Mouse (Mus musculus) R1 (cell line): ENCODE measurements around the gene Lamp2.
"Not testable (repeated sequence)": the region's sequence is repeated elsewhere in the genome, so short reads cannot be mapped to it uniquely, and the experiment has no call there.

Experiments
- DNase-seq: peaks from one replicate; pipeline ENCODE4 v3.0.0-alpha.2; 2018; ENCODE audit warnings: low read depth, low spot score

Lamp2 gene

DNA sequence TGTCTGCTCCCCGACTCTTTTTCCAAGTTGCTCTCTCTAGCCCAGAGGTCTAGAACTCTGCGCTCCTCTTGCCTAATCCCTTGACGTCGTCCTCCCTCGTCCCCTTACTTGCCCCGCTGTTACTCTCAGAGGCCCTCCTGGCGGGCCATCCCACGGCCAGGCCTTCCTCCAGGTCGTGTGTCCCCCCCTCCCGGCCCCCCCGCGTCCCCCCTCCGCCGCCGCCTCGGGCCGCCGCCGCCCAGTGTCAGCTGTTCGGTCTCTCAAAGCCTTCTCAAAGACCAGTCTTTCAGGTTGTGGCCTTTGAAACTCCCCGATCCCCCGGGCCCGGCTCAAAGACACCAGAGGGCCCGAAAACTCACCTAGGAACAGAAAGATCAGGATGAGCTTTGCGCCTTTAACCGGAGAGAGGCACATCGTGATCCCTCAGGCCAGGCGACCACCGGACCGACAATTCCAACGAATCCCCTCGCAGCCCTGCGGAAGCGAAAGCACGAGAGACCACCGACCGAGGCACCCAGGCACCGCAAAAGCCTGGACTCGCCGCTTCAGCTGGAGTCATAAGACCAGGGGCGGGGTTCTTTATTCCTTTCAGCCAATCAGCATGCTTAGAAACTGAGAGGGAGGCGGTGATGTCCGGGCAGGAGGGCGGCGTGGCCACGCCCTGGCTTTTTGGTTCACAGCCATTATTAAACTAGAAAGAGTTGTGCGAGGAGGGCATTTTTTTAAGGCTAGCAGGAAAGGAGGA lies at the start of gene Lamp2:
Gene Lamp2 (minus strand): TSS at position 565 of the 745 bp plus-strand sequence.
- peak; percentile 87 for DNase-seq

DNA sequence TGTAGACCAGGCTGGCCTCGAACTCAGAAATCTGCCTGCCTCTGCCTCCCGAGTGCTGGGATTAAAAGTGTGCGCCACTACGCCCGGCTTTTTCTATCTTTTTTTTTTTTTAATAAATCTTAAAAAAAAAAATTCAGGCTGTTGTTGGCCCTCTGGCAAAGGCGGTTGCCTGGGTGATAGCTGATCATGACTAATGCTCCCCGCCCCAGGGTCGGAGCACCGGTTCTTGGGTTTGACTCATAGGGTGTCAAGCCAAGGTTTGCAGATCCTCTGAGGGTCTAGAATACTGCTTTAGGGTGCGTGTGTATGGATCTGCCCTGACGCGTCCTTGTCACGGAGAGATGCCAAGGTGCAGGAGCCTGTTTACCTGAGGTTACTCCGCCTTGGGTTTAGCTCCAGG lies 48.6 kb upstream of the Lamp2 start:
- peak; percentile 23 for DNase-seq

DNA sequence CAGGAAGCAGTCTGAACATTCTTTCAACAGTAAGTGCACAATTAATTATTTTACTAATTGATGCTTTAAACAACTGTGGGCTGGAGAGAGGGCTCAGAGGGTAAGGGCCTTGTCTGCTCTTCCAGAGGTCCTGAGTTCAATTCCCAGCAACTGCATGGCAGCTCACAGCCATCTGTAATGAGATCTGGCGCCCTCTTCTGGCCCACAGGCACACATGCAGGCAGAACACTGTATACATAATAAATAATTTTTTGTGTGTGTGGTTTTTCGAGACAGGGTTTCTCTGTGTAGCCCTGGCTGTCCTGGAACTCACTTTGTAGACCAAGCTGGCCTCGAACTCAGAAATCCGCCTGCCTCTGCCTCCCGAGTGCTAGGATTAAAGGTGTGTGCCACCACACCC lies 45.9 kb upstream of the Lamp2 start:
- DNase-seq = not testable (repeated sequence)

DNA sequence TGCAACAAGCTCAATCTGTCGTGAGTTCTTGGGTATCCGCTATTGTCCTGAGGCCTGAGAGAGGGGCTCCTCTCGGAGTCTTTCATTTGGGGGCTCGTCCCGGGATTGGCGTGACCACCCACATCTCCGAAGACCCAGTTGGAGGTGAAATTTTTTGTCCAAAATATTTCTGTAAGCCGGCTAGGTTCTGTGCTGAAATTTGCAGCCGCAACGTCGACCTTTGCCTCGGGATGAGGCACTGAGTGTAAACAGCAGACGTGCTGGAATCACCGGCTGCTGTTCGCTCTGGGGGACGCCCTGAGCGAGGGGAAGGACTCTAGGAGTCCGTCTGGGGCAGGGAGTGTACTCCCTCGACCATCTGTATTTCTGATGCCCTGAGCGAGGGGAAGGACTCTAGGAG lies 29.2 kb upstream of the Lamp2 start:
- not testable (repeated sequence) for DNase-seq

DNA sequence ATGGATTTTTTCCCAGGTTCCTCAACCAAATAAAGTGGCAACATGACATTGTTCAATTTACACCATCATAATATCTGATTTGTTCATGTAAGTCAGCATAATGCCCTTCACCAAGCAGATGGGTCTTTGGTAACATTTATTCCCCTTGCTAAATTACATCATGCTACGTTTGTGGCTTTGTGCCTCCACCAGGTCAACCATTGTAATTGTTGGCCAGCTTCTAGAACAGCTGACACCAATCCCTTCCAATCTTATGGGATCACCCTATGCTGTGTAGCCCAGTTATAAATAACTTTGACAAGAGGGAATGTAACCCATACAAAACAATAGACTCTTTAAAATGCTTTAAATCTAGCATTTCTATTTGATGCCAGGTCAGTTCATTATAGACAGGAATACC lies 22.3 kb upstream of the Lamp2 start:
- no peak for DNase-seq

DNA sequence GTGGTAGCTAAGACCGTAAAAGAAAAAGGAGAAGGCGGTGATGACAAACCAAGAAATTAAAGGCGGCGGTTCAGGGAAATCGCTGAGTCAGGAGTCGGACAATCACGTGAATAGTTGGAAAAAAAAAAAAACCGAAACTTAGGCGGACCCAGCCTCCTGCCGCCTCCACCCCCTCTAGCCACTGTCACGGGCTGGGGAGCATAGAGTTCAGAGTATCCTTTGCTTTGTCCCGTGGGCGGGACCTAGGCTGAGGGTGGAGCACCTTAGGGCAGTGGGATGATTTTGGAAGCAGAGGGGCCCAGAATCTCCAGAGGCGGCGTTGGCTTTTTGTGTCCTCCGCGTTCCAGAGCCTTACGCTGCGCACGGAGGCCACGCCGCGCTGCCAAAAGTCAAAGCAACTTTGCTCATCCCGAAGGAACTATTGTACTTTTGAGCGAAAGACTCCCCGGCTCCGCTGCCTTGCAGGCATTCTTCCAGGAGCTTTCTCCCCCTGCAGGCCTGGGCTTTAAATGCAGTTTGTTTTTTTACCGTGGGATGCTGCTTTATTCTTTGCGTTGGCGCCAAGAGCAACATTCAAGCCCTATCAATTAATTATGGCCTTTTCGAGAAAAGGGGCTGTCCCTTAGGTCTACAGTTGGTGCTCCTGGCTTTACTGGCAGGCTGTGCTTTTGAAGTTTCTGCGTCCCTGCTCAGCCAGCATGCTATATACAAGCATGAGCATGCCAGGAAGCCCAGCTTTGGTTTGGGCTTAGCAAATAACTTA lies 17.5 kb upstream of the Lamp2 start:
- DNase-seq = peak; percentile 93

DNA sequence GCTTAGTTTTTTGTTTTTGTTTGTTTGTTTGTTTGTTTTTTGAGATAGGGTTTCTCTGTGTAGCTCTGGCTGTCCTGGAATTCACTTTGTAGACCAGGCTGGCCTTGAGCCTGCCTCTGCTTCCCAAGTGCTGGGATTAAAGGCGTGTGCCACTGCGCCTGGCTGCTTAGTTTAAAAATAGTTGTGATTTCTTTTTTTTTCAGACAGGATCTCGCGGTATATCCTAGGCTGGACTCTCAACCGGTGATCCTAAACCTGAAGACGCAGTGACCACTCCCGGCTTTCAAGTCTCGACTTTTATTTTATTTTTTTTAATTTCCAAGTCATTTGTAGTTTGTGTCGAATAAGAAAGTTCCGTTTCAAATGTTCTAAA lies 16.9 kb upstream of the Lamp2 start:
- DNase-seq = no peak

DNA sequence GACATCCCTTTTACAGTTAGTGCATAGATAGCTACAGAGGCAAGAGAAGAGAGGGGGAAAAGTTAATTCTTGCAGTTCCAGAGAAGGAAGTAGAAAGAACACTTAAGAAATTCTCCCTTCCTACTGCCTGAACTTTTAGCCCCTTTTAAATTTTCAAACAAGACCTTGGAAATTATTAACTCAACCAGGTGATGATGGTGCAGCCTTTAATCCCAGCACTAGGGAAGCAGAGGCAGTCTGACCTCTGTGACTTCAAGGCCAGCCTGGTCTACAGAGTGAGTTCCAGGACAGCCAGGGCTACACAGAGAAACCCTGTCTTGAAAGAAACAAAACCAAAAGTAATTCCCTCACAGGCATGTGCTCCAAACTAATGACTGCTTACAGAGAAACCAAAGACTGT lies 10.0 kb upstream of the Lamp2 start:
- DNase-seq = no peak

DNA sequence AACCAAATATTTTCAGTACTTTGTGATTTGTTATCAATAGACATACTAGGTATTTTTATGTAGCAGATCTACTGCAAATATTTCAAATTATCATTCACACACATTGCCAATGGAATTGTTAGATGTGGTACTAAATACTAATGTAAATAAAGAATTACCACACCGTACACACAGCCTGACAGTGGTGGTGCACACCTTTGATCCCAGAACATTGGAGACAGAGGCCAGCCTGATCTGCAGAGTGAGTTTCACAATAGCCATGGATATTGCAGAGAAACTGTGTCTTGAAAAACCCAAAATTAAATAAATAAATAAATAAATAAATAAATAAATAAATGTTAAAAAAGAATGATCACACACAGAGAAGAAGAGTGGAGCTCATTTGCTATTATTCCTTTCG lies 6.9 kb upstream of the Lamp2 start:
- DNase-seq = no peak

DNA sequence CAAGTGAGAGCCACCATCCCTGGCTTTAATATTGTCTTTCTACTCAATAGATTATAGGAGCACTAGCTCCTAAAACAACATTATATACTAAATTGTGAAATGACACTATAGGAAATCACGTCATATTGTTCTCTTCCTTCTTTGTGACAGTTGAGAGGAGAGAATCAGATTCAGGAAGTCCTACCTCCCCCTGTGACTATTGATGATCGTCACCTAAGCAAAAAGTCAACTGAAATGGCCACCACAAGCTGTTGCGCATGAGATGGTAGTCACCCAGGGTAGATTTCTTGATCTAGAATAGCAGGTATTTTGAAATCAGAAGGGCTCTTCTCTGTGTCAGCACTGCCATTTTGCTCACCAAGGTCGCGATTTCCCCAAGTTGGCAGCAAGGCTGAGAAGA lies 5.8 kb upstream of the Lamp2 start:
- no peak for DNase-seq

DNA sequence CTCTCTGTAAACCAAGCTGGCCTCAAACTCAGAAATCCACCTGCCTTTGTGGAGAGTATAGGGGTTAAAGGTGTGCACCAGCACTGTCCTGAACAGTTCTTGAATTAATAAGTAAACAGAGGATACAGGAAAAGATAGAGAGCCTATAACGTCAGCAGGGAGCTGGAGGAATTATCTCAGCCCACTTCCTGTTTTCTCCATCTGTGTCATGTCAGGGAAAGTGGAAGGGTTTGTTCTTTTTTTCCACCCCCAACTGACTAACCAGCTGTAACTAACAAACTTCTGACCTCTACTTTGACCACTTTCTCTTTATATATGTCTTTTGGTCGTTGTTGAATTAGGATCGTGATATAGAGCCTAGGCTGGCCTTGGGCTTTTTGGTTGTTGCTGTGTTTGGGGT lies 4.6 kb upstream of the Lamp2 start:
- DNase-seq = no peak

DNA sequence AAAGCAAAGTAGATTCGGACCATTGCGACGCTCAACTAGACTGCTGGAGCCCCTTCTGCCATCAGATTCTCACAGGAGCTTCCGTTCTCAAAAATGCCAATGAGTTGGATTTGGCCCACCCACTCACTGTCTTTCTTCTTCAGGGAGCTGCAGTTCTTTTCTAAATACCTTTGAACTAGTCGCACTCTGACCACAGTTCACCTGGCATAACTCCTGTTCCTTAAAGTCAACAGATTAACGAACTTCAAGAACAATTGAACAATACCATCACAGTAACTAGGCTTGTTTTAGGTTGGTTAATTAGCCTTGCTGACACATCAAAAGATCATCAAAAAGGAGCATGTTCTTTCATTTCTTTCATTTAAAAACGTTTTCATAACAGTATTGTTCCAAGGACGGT lies 2.8 kb upstream of the Lamp2 start:
- DNase-seq = no peak

DNA sequence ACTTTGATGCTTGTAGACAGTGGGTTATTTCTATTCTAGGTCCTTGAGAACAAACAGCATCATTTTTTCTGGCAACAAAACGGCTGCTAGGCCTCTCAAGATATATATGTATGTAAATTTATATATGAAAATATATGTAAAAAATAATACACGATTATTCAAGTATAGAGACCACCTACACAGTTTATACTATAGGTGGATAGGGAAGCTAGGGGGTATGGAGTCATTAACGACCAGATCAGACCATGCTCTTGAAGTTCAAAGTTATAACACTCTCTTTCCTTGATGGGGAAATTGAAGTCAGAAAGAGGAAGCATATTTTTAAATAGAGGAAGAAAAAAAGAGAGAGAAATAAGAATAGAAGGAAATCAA lies 367 bp upstream of the Lamp2 start:
- no peak for DNase-seq

DNA sequence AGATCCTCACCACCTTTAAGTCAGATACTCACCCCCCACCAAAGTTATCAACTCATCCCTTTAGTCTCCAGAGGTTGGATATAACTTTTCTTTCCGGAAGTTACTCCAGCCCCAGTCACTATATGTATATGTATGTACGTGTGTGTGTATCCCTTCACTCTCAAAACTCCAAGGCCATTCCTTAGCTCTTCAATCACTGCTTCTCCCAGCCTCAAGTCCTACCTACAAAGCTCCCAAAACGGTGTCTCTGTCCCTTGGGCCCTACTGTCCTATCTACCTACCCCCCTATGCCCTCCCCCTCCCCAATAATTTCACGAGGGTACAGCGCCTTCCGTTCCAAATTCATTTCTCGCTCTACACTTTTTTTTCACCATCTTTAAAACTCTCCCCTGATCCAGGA lies 780 bp downstream of the Lamp2 start:
- DNase-seq = no peak

DNA sequence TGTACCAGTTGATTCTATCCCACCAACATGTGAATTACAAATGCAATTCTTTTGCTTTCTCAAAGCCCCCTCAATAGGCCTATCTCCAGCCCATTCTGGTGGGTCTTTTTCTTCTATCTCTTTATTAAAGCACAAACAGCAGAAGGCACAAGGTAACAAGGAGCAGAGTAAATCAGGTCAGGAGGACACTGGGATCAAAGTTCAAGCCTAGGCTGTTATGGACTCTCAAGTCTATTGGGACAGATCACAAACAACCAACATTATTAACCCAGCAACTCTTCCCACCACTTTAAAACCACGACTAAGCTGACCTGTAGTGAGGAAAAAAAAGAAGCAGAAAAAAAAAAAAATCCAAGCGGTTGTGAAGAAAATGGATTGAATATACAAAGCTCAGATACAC lies 1.4 kb downstream of the Lamp2 start:
- DNase-seq = no peak

DNA sequence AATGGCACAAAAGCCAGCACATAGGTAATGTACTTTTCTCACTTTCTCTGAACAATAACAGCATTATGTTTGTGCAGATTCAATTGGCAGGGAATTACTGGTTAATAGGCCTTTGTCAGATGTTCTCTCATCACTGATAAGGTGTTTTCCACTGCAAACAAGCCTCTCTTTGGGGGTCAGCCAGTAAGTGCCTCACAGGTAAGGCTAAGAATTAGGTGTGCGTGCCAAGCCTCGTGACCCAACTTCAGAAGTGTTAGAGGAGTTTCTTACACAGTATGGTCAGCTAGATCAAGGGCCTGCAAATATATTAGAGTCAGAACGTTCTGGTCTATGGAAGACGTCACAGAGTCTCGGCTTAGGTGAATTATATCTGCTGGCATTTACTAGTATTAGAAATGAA lies 2.3 kb downstream of the Lamp2 start:
- DNase-seq = no peak

DNA sequence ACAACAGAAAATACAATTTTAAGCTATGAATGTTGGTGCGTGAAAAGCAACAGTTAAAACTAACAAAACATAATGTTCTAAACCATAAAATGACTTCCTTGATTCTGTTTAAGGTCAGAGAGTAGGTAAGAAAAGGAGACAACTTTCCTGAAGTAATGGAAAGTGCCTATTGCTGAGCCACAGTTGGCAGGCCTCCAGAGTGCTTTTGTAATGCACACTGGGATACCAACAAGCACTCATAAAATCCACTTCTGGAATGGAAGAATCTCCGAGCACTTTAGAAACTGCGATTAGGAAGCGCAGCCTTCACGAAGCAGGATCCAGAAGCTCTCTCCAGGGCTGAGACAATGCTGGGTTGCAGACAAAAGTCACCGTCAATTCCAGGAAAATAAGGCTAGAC lies 5.8 kb downstream of the Lamp2 start:
- DNase-seq = peak; percentile 35

DNA sequence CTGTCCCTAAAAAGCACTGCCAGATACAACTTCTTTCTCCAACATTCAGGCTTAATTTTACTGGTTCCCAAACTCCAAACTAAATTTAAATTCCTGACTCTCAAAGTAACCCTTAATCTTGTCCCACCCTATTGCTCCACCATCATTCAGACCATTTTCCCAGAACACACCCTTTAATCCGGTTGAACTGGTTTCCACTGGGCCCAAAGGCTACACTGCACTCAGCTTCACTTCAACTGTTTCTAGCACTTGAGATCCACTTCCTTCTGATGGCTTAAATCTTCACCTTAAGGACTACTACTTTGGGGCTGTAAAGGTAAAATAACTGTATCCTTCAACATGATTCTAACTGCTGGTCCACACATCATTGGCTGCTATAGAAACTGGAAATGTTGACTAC lies 10.5 kb downstream of the Lamp2 start:
- DNase-seq = peak; percentile 41

DNA sequence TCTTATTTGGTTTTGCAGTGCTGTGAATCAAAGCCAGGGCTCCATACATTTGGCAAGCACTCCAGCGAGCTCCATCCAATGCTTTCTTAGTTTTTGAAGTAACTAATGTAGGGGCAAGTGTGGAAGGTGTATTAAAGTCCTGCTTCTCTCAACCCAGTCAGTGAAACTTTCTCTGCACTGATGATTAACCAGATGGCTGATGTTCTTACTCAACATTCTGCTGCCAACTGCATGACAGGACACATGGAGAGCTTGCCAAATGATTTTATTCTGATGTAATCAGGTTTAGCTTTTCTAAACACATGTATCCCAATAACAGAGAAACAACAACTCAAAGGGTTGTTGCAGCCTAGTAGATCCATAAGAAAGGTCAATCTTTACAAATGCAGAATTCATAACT lies 13.8 kb downstream of the Lamp2 start:
- no peak for DNase-seq

DNA sequence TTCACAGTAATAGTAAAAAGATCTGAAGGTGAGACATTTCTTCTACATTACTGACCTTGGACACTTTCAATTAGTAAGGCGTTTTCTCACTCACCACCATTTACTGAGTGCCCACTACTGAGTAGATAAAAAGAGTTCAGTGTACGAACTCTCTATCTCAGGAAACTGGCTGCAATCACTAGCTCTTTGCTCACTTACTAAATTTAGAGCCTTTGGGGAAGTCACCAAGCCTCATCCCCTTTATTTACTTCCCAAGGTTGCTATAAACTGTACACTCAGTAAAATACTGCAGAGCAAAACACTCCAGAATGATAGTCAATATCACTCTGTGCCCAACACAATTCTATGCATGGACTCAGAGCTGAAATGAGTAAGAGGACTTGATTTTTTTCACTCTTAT lies 16.6 kb downstream of the Lamp2 start:
- no peak for DNase-seq

DNA sequence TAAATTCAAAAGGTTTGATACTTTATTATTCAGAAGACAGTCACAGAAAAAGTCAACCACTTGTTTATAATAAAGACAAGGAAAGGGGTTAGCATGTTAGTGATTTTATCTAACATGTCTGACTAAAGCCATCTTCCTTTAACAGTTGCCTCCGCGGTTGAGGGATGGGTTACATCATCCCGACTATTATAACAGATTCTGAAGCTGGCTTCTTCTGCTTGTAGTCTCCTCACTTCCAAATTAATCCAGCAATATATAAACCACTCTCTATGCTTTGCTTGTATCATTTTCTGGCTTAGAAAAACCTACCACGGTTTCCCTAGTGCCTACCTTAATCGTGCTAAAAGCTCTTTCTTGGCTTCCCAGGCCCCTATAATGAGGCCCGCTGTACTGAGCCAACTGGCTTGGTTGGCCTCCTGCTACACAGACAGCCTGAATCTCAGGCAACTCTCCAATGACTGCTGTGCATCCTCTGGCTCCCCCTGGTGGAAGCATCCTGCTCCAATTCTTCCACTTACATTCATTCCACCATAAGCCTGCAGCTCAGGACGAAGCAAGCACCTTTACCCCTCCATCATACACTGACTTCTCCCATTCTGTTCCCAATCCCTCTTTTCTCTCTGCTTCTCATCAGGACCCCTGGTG lies 18.0 kb downstream of the Lamp2 start:
- DNase-seq = peak; percentile 76

DNA sequence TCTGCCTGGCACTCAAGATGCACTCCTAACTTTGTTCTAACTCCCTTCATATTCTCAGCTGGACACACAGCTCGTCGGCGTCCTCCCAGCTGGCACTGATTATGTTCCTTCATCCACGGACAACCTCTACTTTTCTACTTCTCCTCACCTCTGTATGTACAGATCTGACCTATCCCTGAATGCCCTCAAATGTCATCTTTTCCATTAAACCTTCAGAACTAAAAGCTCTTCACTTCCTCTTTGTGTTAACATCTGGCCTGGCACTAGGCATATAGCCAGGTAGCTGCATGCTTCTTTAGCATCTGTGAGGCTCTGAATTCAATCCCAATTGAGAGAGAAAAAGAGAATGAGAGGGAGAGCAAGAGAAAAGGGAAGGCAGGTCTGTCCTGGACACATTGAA lies 26.8 kb downstream of the Lamp2 start:
- no peak for DNase-seq
